Mouse (Mus musculus) forebrain, embryonic 11.5 days (tissue): ENCODE data around the gene Kremen1. TPM values are rescaled to one million over a fixed set of nuclear protein-coding genes. Genes with fewer than 3 reads are reported as not detected.
A peak's percentile ranks its signal among the peaks of the same experiment; 100 is the strongest.

Source experiments
- ATAC-seq: fragments of 200-750 bp; cut with Nextera tagmentation; replicated peaks from 2 replicates; pipeline ENCODE4 v1.8.0; 2017; ENCODE audit warnings: moderate TSS enrichment; ENCODE audit not compliant: low FRiP score
- DNase-seq: peaks from one replicate; pipeline ENCODE4 v3.0.0-alpha.2; 2017; ENCODE audit warnings: low spot score
- H3K27ac ChIP-seq: fragments of 300-500 bp; sonication (generic); 2 replicates; pipeline ENCODE4 v1.5.1; 2014; ENCODE audit warnings: low read depth, low read length
- H3K27me3 ChIP-seq: fragments of 300-500 bp; sonication (generic); 2 replicates; pipeline ENCODE4 v1.6.1; 2014; ENCODE audit warnings: mild to moderate bottlenecking, low read length, mixed read lengths; ENCODE audit not compliant: control insufficient read depth, insufficient read depth
- H3K36me3 ChIP-seq: fragments of 300-500 bp; sonication (generic); 2 replicates; pipeline ENCODE4 v1.6.1; 2014; ENCODE audit warnings: mild to moderate bottlenecking, low read length, moderate library complexity, mixed read lengths; ENCODE audit not compliant: control insufficient read depth, insufficient read depth
- H3K4me1 ChIP-seq: fragments of 300-500 bp; sonication (generic); replicated peaks from 2 replicates; pipeline ENCODE4 v1.6.1; 2014; ENCODE audit warnings: low read length, mixed read lengths; ENCODE audit not compliant: control insufficient read depth, insufficient read depth
- H3K4me2 ChIP-seq: fragments of 300-500 bp; sonication (generic); 2 replicates; pipeline ENCODE4 v1.6.1; 2014; ENCODE audit warnings: low read depth, mild to moderate bottlenecking, low read length, moderate library complexity, mixed read lengths; ENCODE audit not compliant: severe bottlenecking
- H3K4me3 ChIP-seq: fragments of 300-500 bp; sonication (generic); 2 replicates; pipeline ENCODE4 v1.5.1; 2014; ENCODE audit warnings: low read depth, low read length
- H3K9ac ChIP-seq: fragments of 300-500 bp; sonication (generic); 2 replicates; pipeline ENCODE4 v1.6.1; 2014; ENCODE audit warnings: low read length
- H3K9me3 ChIP-seq: fragments of 300-500 bp; sonication (generic); 2 replicates; pipeline ENCODE4 v1.6.1; 2016; ENCODE audit warnings: low read length, mixed read lengths; ENCODE audit not compliant: control insufficient read depth
- WGBS: fragments of 180-500 bp; shearing (Covaris S2); extraction: QIAGEN DNeasy Blood & Tissue Kit; methylation state at CpG from one replicate; pipeline ENCODE4 v1.1.7; 2014; 5-methylcytosine and 5-hydroxymethylcytosine counted together
- polyA plus RNA-seq: library from polyadenylated mRNA; unstranded; fragments of >200 nt; fragmentation: Nextera tagmentation; extraction: Ambion mirVana; gene quantifications from 2 replicates; pipeline ENCODE4 v1.2.1, GENCODE M21; 2014

Kremen1 gene
- polyA plus RNA-seq, 1 experiment from 2014 or later: 10.8 TPM

GRCm38 (mm10) chr11:5258036-5258435 is 3.3 kb downstream of the Kremen1 start:
- Histone ChIP-seq H3K9ac (no peak overlapping the region), H3K4me1 (peaks cover 8% of the 10 kb centered on the region), H3K27ac (no peak overlapping the region), H3K36me3 (no peaks in the 10 kb centered on the region), H3K27me3 (no peaks in the 10 kb centered on the region), H3K4me2 (no peak overlapping the region), H3K9me3 (no peaks in the 10 kb centered on the region), H3K4me3 (no peak overlapping the region)
- 93% methylated on average over 6 of the region's 6 CpGs for WGBS
- DNase-seq (no peak), ATAC-seq (no peak)

- no peak overlapping the region for H3K27ac ChIP-seq
- no peak for DNase-seq
Measured at GRCm38 (mm10) chr11:5257151-5257862, 4.1 kb downstream of the Kremen1 start.

GRCm38 (mm10) chr11:5255509-5256014 is 5.8 kb downstream of the Kremen1 start:
- WGBS: 23% methylated on average over 9 of the region's 9 CpGs
- no peak overlapping the region for H3K4me2 ChIP-seq
- DNase-seq (no peak), ATAC-seq (0 out of 2 replicates have a peak, but pooled peaks have one; percentile 21)
- peak overlapping the region; percentile 31; the same call in 1 of the 2 replicates for H3K27ac ChIP-seq
- no peak overlapping the region for H3K4me3 ChIP-seq
- H3K4me1 ChIP-seq: peaks cover 8% of the 10 kb centered on the region
- H3K9ac ChIP-seq: no peak overlapping the region
- no peaks in the 10 kb centered on the region for H3K36me3 ChIP-seq
- H3K9me3 ChIP-seq: no peaks in the 10 kb centered on the region
- H3K27me3 ChIP-seq: no peaks in the 10 kb centered on the region

More at GRCm38 (mm10) chr11:5257151-5257862, 4.1 kb downstream of the Kremen1 start:
- Histone ChIP-seq H3K27me3 (no peaks in the 10 kb centered on the region), H3K4me3 (no peak overlapping the region), H3K36me3 (no peaks in the 10 kb centered on the region), H3K4me1 (peaks cover 8% of the 10 kb centered on the region), H3K9me3 (no peaks in the 10 kb centered on the region), H3K9ac (no peak overlapping the region), H3K4me2 (no peak overlapping the region)
- ATAC-seq: no peak
- 84% methylated on average over 13 of the region's 13 CpGs for WGBS

- Histone ChIP-seq H3K9ac (no peak overlapping the region), H3K4me2 (no peak overlapping the region), H3K9me3 (no peaks in the 10 kb centered on the region), H3K4me1 (peaks cover 8% of the 10 kb centered on the region), H3K4me3 (no peak overlapping the region), H3K36me3 (no peaks in the 10 kb centered on the region), H3K27ac (no peak overlapping the region), H3K27me3 (no peaks in the 10 kb centered on the region)
- 91% methylated on average over 2 of the region's 2 CpGs for WGBS
- DNase-seq (no peak), ATAC-seq (no peak)
Measured at GRCm38 (mm10) chr11:5254016-5254415, 7.3 kb downstream of the Kremen1 start.

GRCm38 (mm10) chr11:5253528-5253927 is 7.8 kb downstream of the Kremen1 start:
- H3K36me3 ChIP-seq: no peaks in the 10 kb centered on the region
- DNase-seq: no peak
- ATAC-seq: no peak
- no peak overlapping the region for H3K4me2 ChIP-seq
- H3K27me3 ChIP-seq: no peaks in the 10 kb centered on the region
- no peak overlapping the region for H3K27ac ChIP-seq
- H3K9me3 ChIP-seq: no peaks in the 10 kb centered on the region
- H3K9ac ChIP-seq: no peak overlapping the region
- peaks cover 9% of the 10 kb centered on the region for H3K4me1 ChIP-seq
- no peak overlapping the region for H3K4me3 ChIP-seq
- 76% methylated on average over 3 of the region's 3 CpGs for WGBS

GRCm38 (mm10) chr11:5252727-5253126 is 8.6 kb downstream of the Kremen1 start:
- Histone ChIP-seq H3K27ac (no peak overlapping the region), H3K9ac (no peak overlapping the region), H3K4me2 (no peak overlapping the region), H3K4me3 (no peak overlapping the region), H3K4me1 (peaks cover 12% of the 10 kb centered on the region), H3K27me3 (no peaks in the 10 kb centered on the region), H3K9me3 (no peaks in the 10 kb centered on the region), H3K36me3 (no peaks in the 10 kb centered on the region)
- ATAC-seq (no peak), DNase-seq (no peak)
- WGBS: 78% methylated on average over 8 of the region's 8 CpGs

GRCm38 (mm10) chr11:5251112-5251511 is 10.2 kb downstream of the Kremen1 start:
- Histone ChIP-seq H3K4me3 (no peak overlapping the region), H3K27ac (no peak overlapping the region), H3K36me3 (no peaks in the 10 kb centered on the region), H3K4me2 (no peak overlapping the region), H3K4me1 (peaks cover 9% of the 10 kb centered on the region), H3K9ac (no peak overlapping the region), H3K27me3 (no peaks in the 10 kb centered on the region), H3K9me3 (no peaks in the 10 kb centered on the region)
- 81% methylated on average over 6 of the region's 6 CpGs for WGBS
- ATAC-seq (no peak), DNase-seq (no peak)

GRCm38 (mm10) chr11:5248200-5248599 is 13.2 kb downstream of the Kremen1 start:
- ATAC-seq: 0 out of 2 replicates have a peak, but pooled peaks have one; percentile 53
- 27% methylated on average over 2 of the region's 2 CpGs for WGBS
- no peak overlapping the region for H3K27ac ChIP-seq
- H3K4me2 ChIP-seq: no peak overlapping the region
- no peak overlapping the region for H3K9ac ChIP-seq
- no peaks in the 10 kb centered on the region for H3K36me3 ChIP-seq
- no peaks in the 10 kb centered on the region for H3K9me3 ChIP-seq
- DNase-seq: no peak
- no peaks in the 10 kb centered on the region for H3K27me3 ChIP-seq
- 0 out of 2 replicates have a peak, but pooled peaks cover 4% of the 10 kb centered on the region for H3K4me1 ChIP-seq
- H3K4me3 ChIP-seq: no peak overlapping the region

GRCm38 (mm10) chr11:5245431-5245830 is 15.9 kb downstream of the Kremen1 start:
- Histone ChIP-seq H3K4me1 (0 out of 2 replicates have a peak, but pooled peaks cover 4% of the 10 kb centered on the region), H3K27ac (no peak overlapping the region), H3K4me3 (no peak overlapping the region), H3K9me3 (no peaks in the 10 kb centered on the region), H3K4me2 (no peak overlapping the region), H3K9ac (no peak overlapping the region), H3K27me3 (no peaks in the 10 kb centered on the region), H3K36me3 (0 out of 2 replicates have a peak, but pooled peaks cover 2% of the 10 kb centered on the region)
- WGBS: 87% methylated on average over 7 of the region's 7 CpGs
- ATAC-seq: no peak
- no peak for DNase-seq
